Mouse (Mus musculus): ENCODE data around the gene Tbx19. TPM values are rescaled to one million over a fixed set of nuclear protein-coding genes. Genes with fewer than 3 reads are reported as not detected.

Tbx19 gene
- not detected for total RNA-seq (2023)

GRCm38 (mm10) chr1:165160723-165161405, at the start of gene Tbx19:
Gene Tbx19 (minus strand): TSS chr1:165160773.

GRCm38 (mm10) chr1:165193880-165194661, 33.5 kb upstream of the Tbx19 start, which contains the start of gene Sft2d2:
Gene Sft2d2 (minus strand): TSS chr1:165194438.

Other genes with a start within 250 kb of the Tbx19 start
- 4.6 TPM for gene Xcl1, start 225.2 kb downstream of the Tbx19 start, total RNA-seq (2023)
- 44.5 TPM for gene Sft2d2, start 33.7 kb upstream of the Tbx19 start, total RNA-seq (2023)
- 191 TPM for gene Tiprl, start 76.2 kb upstream of the Tbx19 start, total RNA-seq (2023)
- gene Gpr161, start 135.0 kb upstream of the Tbx19 start, total RNA-seq (2023) = 0.09 TPM